Mouse (Mus musculus) kidney, adult 8-10 months (tissue): ENCODE data around the gene Copz2.

Source experiments
- DNase-seq, 2 experiments: peaks; one replicate each; pipeline ENCODE4 v3.0.0; 2022

Copz2 gene

GRCm38 (mm10) chr11:96867149-96867548, 17.5 kb downstream of the Copz2 start:
- DNase-seq: peak; percentile 49 to 83

GRCm38 (mm10) chr11:96872441-96873379, 23.0 kb downstream of the Copz2 start:
- DNase-seq: no peak

- no peak for DNase-seq
These were observed 24.0 kb downstream of the Copz2 start for GRCm38 (mm10) chr11:96873601-96874140.

GRCm38 (mm10) chr11:96875270-96875669, 25.6 kb downstream of the Copz2 start:
- no peak for DNase-seq

GRCm38 (mm10) chr11:96875745-96876144, 26.1 kb downstream of the Copz2 start:
- peak in 1 of 2 experiments; percentile 32 for DNase-seq

GRCm38 (mm10) chr11:96876300-96877040, 26.8 kb downstream of the Copz2 start:
- no peak for DNase-seq

- DNase-seq: no peak
These were observed 27.4 kb downstream of the Copz2 start for GRCm38 (mm10) chr11:96877071-96877470.

GRCm38 (mm10) chr11:96878715-96879114, 29.0 kb downstream of the Copz2 start:
- DNase-seq: no peak

- no peak for DNase-seq
These were observed 29.7 kb downstream of the Copz2 start for GRCm38 (mm10) chr11:96879359-96879758.

- DNase-seq: no peak
These were observed 30.6 kb downstream of the Copz2 start for GRCm38 (mm10) chr11:96880296-96880695.

GRCm38 (mm10) chr11:96885901-96886340, 36.3 kb downstream of the Copz2 start:
- DNase-seq: no peak

GRCm38 (mm10) chr11:96886942-96887546, 37.4 kb downstream of the Copz2 start:
- peak in 1 of 2 experiments; percentile 18 for DNase-seq

- no peak for DNase-seq
These were observed 42.3 kb downstream of the Copz2 start for GRCm38 (mm10) chr11:96891784-96892527.

- DNase-seq: no peak
These were observed 43.7 kb downstream of the Copz2 start for GRCm38 (mm10) chr11:96893203-96893842.

GRCm38 (mm10) chr11:96895886-96896285, 46.2 kb downstream of the Copz2 start:
- no peak for DNase-seq

- DNase-seq: no peak
These were observed 50.0 kb downstream of the Copz2 start for GRCm38 (mm10) chr11:96899449-96900306.

GRCm38 (mm10) chr11:96901332-96901731, 51.7 kb downstream of the Copz2 start:
- no peak for DNase-seq

GRCm38 (mm10) chr11:96902639-96903635, 53.3 kb downstream of the Copz2 start:
- DNase-seq: no peak

- DNase-seq: peak; percentile 46 to 64
These were observed 56.9 kb downstream of the Copz2 start for GRCm38 (mm10) chr11:96906431-96907161.
